Mouse (Mus musculus): ENCODE data around the gene Isg20l2. TPM values are rescaled to one million over a fixed set of nuclear protein-coding genes. Genes with fewer than 3 reads are reported as not detected.
A peak's percentile ranks its signal among the peaks of the same experiment; 100 is the strongest.

Isg20l2 gene
- polyA plus RNA-seq, 1 experiment = 19.4 TPM

DNA sequence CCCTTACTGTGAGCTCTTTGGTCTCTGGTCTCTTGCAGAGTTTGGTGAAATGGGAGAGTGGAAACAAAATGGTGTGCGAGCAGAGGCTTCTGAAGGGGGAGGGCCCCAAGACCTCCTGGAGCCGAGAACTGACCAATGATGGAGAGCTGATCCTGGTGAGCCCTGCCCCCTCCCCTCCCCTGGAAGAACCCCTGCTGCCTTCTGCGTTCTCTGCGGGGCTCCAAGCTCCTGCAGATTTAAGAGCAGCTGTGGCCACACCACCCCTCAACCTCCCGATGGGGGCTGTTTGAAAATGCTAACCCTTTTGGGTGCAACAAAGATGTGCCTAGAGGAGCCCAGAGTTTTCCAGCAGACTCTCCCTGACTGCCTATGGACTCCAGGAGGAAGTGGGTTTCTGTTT is 22.3 kb downstream of the Isg20l2 start:
- Histone ChIP-seq H3K4me2 (ENCODE audit: low read depth) (no peak overlapping the region), H3K36me3 (ENCODE audit: control insufficient read depth, insufficient read depth) (no peaks in the 10 kb centered on the region), H3K27me3 (ENCODE audit: control insufficient read depth, insufficient read depth, insufficient read length) (no peaks in the 10 kb centered on the region), H3K4me3 (no peak overlapping the region), H3ac (ENCODE audit: control insufficient read depth, insufficient read length) (no peak overlapping the region), H3K79me2 (ENCODE audit: control insufficient read depth, insufficient read depth) (no peaks in the 10 kb centered on the region)
- TF ChIP-seq MYOD1 (IDR thresholded peaks at IDR 0.05; ENCODE audit: control insufficient read depth in 1 of 3, insufficient read length in 2 of 3, low read depth in 2 of 3) (no peak), CEBPB (IDR thresholded peaks at IDR 0.05; ENCODE audit: insufficient read depth, poor library complexity, severe bottlenecking) (no peak), MAX (IDR thresholded peaks at IDR 0.05; ENCODE audit: low read depth) (no peak), USF1 (IDR thresholded peaks at IDR 0.05; ENCODE audit: low read depth) (no peak), TCF12 (IDR thresholded peaks at IDR 0.05; ENCODE audit: insufficient read depth, poor library complexity, severe bottlenecking) (no peak)

GRCm38 (mm10) chr3:87958056-87958455 is 27.9 kb downstream of the Isg20l2 start:
- no peak overlapping the region for H3ac ChIP-seq (ENCODE audit: control insufficient read depth, insufficient read length)
- no peaks in the 10 kb centered on the region for H3K36me3 ChIP-seq (ENCODE audit: control insufficient read depth, insufficient read depth)
- H3K79me2 ChIP-seq (ENCODE audit: control insufficient read depth, insufficient read depth) = no peaks in the 10 kb centered on the region
- no peak overlapping the region for H3K4me2 ChIP-seq (ENCODE audit: low read depth)
- H3K27me3 ChIP-seq (ENCODE audit: control insufficient read depth, insufficient read depth, insufficient read length) = no peaks in the 10 kb centered on the region
- no peak for TF ChIP-seq TCF12 (IDR thresholded peaks at IDR 0.05; ENCODE audit: insufficient read depth, poor library complexity, severe bottlenecking)
- TF ChIP-seq REST (IDR thresholded peaks at IDR 0.05; ENCODE audit: insufficient read depth, insufficient read length) = no peak
- TF ChIP-seq TCF3 (IDR thresholded peaks at IDR 0.05; ENCODE audit: insufficient read length, low read depth) = no peak
- no peak for TF ChIP-seq POLR2AphosphoS2 (IDR thresholded peaks at IDR 0.05; ENCODE audit: insufficient read length, low read depth)
- no peak for TF ChIP-seq MYOG (IDR thresholded peaks at IDR 0.05; ENCODE audit: control insufficient read depth in 1 of 3, insufficient read depth in 1 of 3, insufficient read length in 2 of 3, low read depth in 2 of 3)
- TF ChIP-seq MAX (IDR thresholded peaks at IDR 0.05; ENCODE audit: low read depth) = no peak
- TF ChIP-seq POLR2A (IDR thresholded peaks at IDR 0.05; ENCODE audit: insufficient read length, low read depth) = no peak
- no peak overlapping the region for H3K4me3 ChIP-seq

DNA sequence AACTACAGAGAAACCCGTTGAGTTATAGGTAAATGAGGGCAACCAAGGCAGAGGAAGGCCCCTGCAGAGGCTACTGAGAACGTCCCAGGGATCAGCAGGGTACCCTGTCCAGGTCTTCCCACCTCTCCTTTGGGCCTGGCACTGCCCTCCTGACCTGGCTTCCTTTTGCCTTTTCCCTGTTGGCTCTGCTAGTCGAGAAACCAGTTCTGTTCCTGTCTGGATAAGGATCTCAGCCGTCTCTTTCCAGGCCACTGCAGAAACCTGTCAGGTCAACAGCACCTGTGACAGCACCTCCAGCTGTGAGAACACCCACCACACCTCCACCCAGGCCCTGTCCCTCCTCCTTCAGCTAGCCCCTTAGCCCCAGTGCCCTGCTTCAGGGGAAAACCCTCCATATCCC is 28.4 kb downstream of the Isg20l2 start:
- Histone ChIP-seq H3K4me2 (ENCODE audit: low read depth) (no peak overlapping the region), H3K79me2 (ENCODE audit: control insufficient read depth, insufficient read depth) (no peaks in the 10 kb centered on the region), H3K27me3 (ENCODE audit: control insufficient read depth, insufficient read depth, insufficient read length) (no peaks in the 10 kb centered on the region), H3K36me3 (ENCODE audit: control insufficient read depth, insufficient read depth) (no peaks in the 10 kb centered on the region), H3K4me3 (no peak overlapping the region), H3ac (ENCODE audit: control insufficient read depth, insufficient read length) (no peak overlapping the region)
- TF ChIP-seq E2F4 (IDR thresholded peaks at IDR 0.05; ENCODE audit: insufficient read depth) = no peak
- no peak for TF ChIP-seq SRF (IDR thresholded peaks at IDR 0.05; ENCODE audit: control insufficient read depth, insufficient read length, low read depth)
- TF ChIP-seq TCF12 (IDR thresholded peaks at IDR 0.05; ENCODE audit: insufficient read depth, poor library complexity, severe bottlenecking) = no peak
- TF ChIP-seq TCF3 (IDR thresholded peaks at IDR 0.05; ENCODE audit: insufficient read length, low read depth) = no peak
- TF ChIP-seq CEBPB (IDR thresholded peaks at IDR 0.05; ENCODE audit: insufficient read depth, poor library complexity, severe bottlenecking) = no peak
- TF ChIP-seq MYOD1 (IDR thresholded peaks at IDR 0.05; ENCODE audit: control insufficient read depth in 1 of 3, insufficient read length in 2 of 3, low read depth in 2 of 3) = no peak
- TF ChIP-seq USF1 (IDR thresholded peaks at IDR 0.05; ENCODE audit: low read depth) = no peak
- TF ChIP-seq REST (IDR thresholded peaks at IDR 0.05; ENCODE audit: insufficient read depth, insufficient read length) = no peak
- no peak for TF ChIP-seq MYOG (IDR thresholded peaks at IDR 0.05; ENCODE audit: control insufficient read depth in 1 of 3, insufficient read depth in 1 of 3, insufficient read length in 2 of 3, low read depth in 2 of 3)
- no peak for TF ChIP-seq MAX (IDR thresholded peaks at IDR 0.05; ENCODE audit: low read depth)

DNA sequence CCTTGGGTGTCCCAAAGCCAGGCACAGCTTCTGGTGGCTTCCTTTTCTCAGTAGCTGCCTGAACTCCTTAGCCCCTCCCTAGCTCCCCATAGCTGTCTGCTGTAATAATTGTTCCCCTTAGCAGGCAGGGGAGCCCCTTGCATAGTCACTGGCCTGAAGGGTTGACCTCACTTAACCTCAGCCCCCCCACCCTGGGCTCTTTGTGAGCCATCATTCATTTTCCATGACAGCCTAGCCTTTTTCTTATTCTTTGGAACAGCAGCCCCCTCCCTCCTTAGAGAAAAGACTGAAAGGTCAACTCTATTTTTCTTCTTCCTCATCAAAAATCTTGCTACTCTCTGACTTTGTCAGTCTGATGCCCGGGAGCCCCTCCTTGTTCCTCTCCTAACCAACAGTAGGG is 28.9 kb downstream of the Isg20l2 start:
- Histone ChIP-seq H3K36me3 (ENCODE audit: control insufficient read depth, insufficient read depth) (no peaks in the 10 kb centered on the region), H3K79me2 (ENCODE audit: control insufficient read depth, insufficient read depth) (no peaks in the 10 kb centered on the region), H3K4me2 (ENCODE audit: low read depth) (peak overlapping the region; percentile 88), H3ac (ENCODE audit: control insufficient read depth, insufficient read length) (no peak overlapping the region), H3K4me3 (no peak overlapping the region), H3K27me3 (ENCODE audit: control insufficient read depth, insufficient read depth, insufficient read length) (no peaks in the 10 kb centered on the region)
- TF ChIP-seq MYOG (IDR thresholded peaks at IDR 0.05; ENCODE audit: control insufficient read depth in 1 of 3, insufficient read depth in 1 of 3, insufficient read length in 2 of 3, low read depth in 2 of 3) = no peak
- no peak for TF ChIP-seq CEBPB (IDR thresholded peaks at IDR 0.05; ENCODE audit: insufficient read depth, poor library complexity, severe bottlenecking)
- no peak for TF ChIP-seq REST (IDR thresholded peaks at IDR 0.05; ENCODE audit: insufficient read depth, insufficient read length)
- no peak for TF ChIP-seq USF1 (IDR thresholded peaks at IDR 0.05; ENCODE audit: low read depth)
- no peak for TF ChIP-seq POLR2AphosphoS2 (IDR thresholded peaks at IDR 0.05; ENCODE audit: insufficient read length, low read depth)
- TF ChIP-seq MAX (IDR thresholded peaks at IDR 0.05; ENCODE audit: low read depth) = no peak
- no peak for TF ChIP-seq TCF12 (IDR thresholded peaks at IDR 0.05; ENCODE audit: insufficient read depth, poor library complexity, severe bottlenecking)
- TF ChIP-seq TCF3 (IDR thresholded peaks at IDR 0.05; ENCODE audit: insufficient read length, low read depth) = no peak
- TF ChIP-seq POLR2A (IDR thresholded peaks at IDR 0.05; ENCODE audit: insufficient read length, low read depth) = no peak
- TF ChIP-seq SRF (IDR thresholded peaks at IDR 0.05; ENCODE audit: control insufficient read depth, insufficient read length, low read depth) = no peak
- no peak for TF ChIP-seq MYOD1 (IDR thresholded peaks at IDR 0.05; ENCODE audit: control insufficient read depth in 1 of 3, insufficient read length in 2 of 3, low read depth in 2 of 3)
- no peak for TF ChIP-seq E2F4 (IDR thresholded peaks at IDR 0.05; ENCODE audit: insufficient read depth)

GRCm38 (mm10) chr3:87959371-87959770 is 29.3 kb downstream of the Isg20l2 start:
- no peak for TF ChIP-seq CEBPB (IDR thresholded peaks at IDR 0.05; ENCODE audit: insufficient read depth, poor library complexity, severe bottlenecking)
- TF ChIP-seq MYOD1 (IDR thresholded peaks at IDR 0.05; ENCODE audit: control insufficient read depth in 1 of 3, insufficient read length in 2 of 3, low read depth in 2 of 3) = peak in 2 of 3 experiments; percentile 16 to 48
- TF ChIP-seq MYOG (IDR thresholded peaks at IDR 0.05; ENCODE audit: control insufficient read depth in 1 of 3, insufficient read depth in 1 of 3, insufficient read length in 2 of 3, low read depth in 2 of 3) = peak in 1 of 3 experiments; percentile 60
- no peak overlapping the region for H3ac ChIP-seq (ENCODE audit: control insufficient read depth, insufficient read length)
- H3K4me3 ChIP-seq = no peak overlapping the region
- H3K36me3 ChIP-seq (ENCODE audit: control insufficient read depth, insufficient read depth) = no peaks in the 10 kb centered on the region
- no peaks in the 10 kb centered on the region for H3K79me2 ChIP-seq (ENCODE audit: control insufficient read depth, insufficient read depth)
- H3K4me2 ChIP-seq (ENCODE audit: low read depth) = peak overlapping the region; percentile 88
- no peaks in the 10 kb centered on the region for H3K27me3 ChIP-seq (ENCODE audit: control insufficient read depth, insufficient read depth, insufficient read length)
